Mouse (Mus musculus): Measurements from ENCODE around the gene Dut.

DNA sequence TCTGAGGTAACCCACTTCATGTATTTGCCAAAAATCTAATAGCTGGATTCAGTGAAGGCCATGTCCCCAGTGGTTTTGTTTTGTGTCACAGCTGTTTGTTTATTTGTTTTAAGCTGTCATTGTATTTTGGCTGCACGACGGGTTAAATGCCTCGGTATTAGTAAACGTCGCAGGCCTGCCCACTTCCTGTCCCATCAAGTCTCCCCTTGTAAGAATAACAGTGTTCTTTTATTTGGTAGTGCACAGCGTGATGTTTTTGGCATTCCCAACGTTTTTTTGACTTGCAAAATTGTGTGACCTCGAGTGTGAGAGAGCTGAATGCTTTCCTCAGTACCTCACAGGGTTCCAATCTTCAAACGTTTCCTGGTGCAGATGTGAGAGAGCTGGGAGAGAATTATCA is 16.8 kb downstream of the Dut start:
- TF ChIP-seq POLR2A (IDR thresholded peaks at IDR 0.05; ENCODE audit: low read depth, low read length) (no peak), CTCF (IDR thresholded peaks at IDR 0.05; ENCODE audit: extremely low read depth, insufficient read length, insufficient replicate concordance, low read depth, low read length) (no peak)

Measured in small intestine, adult 2 months (tissue).